Comparison of ENCODE assay signal across 11 mouse cellular contexts in the genomic region with DNA sequence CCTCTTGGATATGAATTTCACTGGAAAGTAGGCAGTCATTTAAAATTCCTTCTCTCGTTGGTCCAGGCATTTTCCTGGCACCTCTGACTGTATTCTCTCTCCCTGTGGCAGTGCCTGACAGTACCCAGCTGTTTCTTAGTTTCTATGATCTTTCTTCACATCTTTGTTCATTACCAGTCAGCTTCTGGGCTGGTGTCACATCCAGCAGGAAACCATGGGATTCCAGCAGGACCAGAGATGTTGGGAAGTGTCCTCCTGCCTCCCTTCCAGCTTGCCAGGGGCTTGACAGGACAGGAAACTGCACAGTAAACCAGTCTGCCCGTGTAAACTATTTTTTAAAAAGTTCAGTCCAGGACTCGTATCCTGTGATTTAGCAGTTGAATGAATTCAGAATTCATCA.
"Had no signal": no experiment of that assay in that cellular context is flagged by ENCODE, and none has a peak within 500 bp of the region (broad histone marks: within the 10 kb centered on the region; RNA-seq: fewer than 3 reads in every experiment).

No protein-coding gene starts in this region.

- ATAC-seq: hindbrain, embryonic 16.5 days; inflammation-experienced regulatory T-cells, adult 6 months; intestine, postnatal 0 days; liver, embryonic 12.5 days; midbrain, embryonic 13.5 days had no signal

- H3K4me2 ChIP-seq: hindbrain, embryonic 12.5 days; limb, embryonic 15.5 days; liver, embryonic 12.5 days; midbrain, embryonic 13.5 days; neural tube, embryonic 12.5 days had no signal

- DNase-seq: thymus, adult 18-20 months; thymus, postnatal 25 days had no signal

- H3K9me3 ChIP-seq: hindbrain, embryonic 12.5 days; limb, embryonic 15.5 days; liver, embryonic 12.5 days; midbrain, embryonic 13.5 days; neural tube, embryonic 12.5 days had no signal

- H3K27ac ChIP-seq: hindbrain, embryonic 12.5 days; limb, embryonic 15.5 days; liver, embryonic 12.5 days; midbrain, embryonic 13.5 days; neural tube, embryonic 12.5 days; stomach, postnatal 0 days had no signal

- H3K9ac ChIP-seq: hindbrain, embryonic 12.5 days; limb, embryonic 15.5 days; liver, embryonic 12.5 days; midbrain, embryonic 13.5 days; neural tube, embryonic 12.5 days had no signal

- H3K4me3 ChIP-seq: hindbrain, embryonic 12.5 days; limb, embryonic 15.5 days; liver, embryonic 12.5 days; midbrain, embryonic 13.5 days; neural tube, embryonic 12.5 days had no signal

- H3K27me3 ChIP-seq: hindbrain, embryonic 12.5 days; limb, embryonic 15.5 days; liver, embryonic 12.5 days; midbrain, embryonic 13.5 days; neural tube, embryonic 12.5 days had no signal

- H3K4me1 ChIP-seq: hindbrain, embryonic 12.5 days; liver, embryonic 12.5 days; midbrain, embryonic 13.5 days; neural tube, embryonic 12.5 days had no signal
